In genomic region chr13:114802971-114803370, GRCm38 (mm10) we compare ENCODE assay signal across 23 mouse cellular contexts. TPM values are rescaled to one million over a fixed set of nuclear protein-coding genes. Genes with fewer than 3 reads are reported as not detected.
DNase-seq lines count a peak whose midpoint lies in the region; ATAC-seq and TF ChIP-seq lines count a peak whose summit lies in the region.
"Had no signal": no experiment of that assay in that cellular context is flagged by ENCODE, and none has a peak within 500 bp of the region (broad histone marks: within the 10 kb centered on the region; RNA-seq: fewer than 3 reads in every experiment).

No protein-coding gene starts in this region.

- H3K27ac ChIP-seq in lung, embryonic 14.5 days (ENCODE audit: low read depth), result no peak overlapping the region
- H3K27ac ChIP-seq in intestine, embryonic 15.5 days, result peak overlapping the region; percentile 17; the same call in 1 of the 2 replicates
- peak overlapping the region; percentile 72 for H3K27ac ChIP-seq in intestine, postnatal 0 days (ENCODE audit: low read depth, low read length)
- H3K27ac ChIP-seq in forebrain, embryonic 14.5 days (ENCODE audit: low read depth, low read length), result no peak overlapping the region
- H3K27ac ChIP-seq: embryonic facial prominence, embryonic 12.5 days; embryonic facial prominence, embryonic 15.5 days; forebrain, embryonic 15.5 days; heart, adult 2 months; heart, embryonic 10.5 days; heart, embryonic 13.5 days; hindbrain, embryonic 14.5 days had no signal

- no peaks in the 10 kb centered on the region for H3K4me1 ChIP-seq in lung, embryonic 14.5 days (ENCODE audit: insufficient read depth)
- no peaks in the 10 kb centered on the region for H3K4me1 ChIP-seq in intestine, embryonic 15.5 days (replicated peaks)
- H3K4me1 ChIP-seq in intestine, postnatal 0 days (replicated peaks; ENCODE audit: control insufficient read depth, insufficient read depth, low read length), result no peaks in the 10 kb centered on the region
- no peaks in the 10 kb centered on the region for H3K4me1 ChIP-seq in forebrain, embryonic 14.5 days (ENCODE audit: control insufficient read depth, insufficient read depth, low read length)
- H3K4me1 ChIP-seq: embryonic facial prominence, embryonic 12.5 days; embryonic facial prominence, embryonic 15.5 days; forebrain, embryonic 15.5 days; heart, embryonic 10.5 days; heart, embryonic 13.5 days had no signal

- no peak for TF ChIP-seq CTCF in lung, embryonic 14.5 days (IDR thresholded peaks at IDR 0.05; ENCODE audit: low read depth)
- no peak for TF ChIP-seq CTCF in intestine, postnatal 0 days (IDR thresholded peaks at IDR 0.05; ENCODE audit: low read depth)

- WGBS in lung, embryonic 14.5 days, result 66% methylated on average over 2 of the region's 2 CpGs
- 56% methylated on average over 2 of the region's 2 CpGs for WGBS in intestine, embryonic 15.5 days
- WGBS in intestine, postnatal 0 days, result 25% methylated on average over 2 of the region's 2 CpGs
- WGBS in forebrain, embryonic 14.5 days, result 90% methylated on average over 2 of the region's 2 CpGs

- H3K27me3 ChIP-seq in lung, embryonic 14.5 days (ENCODE audit: insufficient read depth, low read length), result no peaks in the 10 kb centered on the region
- H3K27me3 ChIP-seq in intestine, embryonic 15.5 days (replicated peaks), result no peaks in the 10 kb centered on the region
- H3K27me3 ChIP-seq in intestine, postnatal 0 days (replicated peaks; ENCODE audit: control insufficient read depth, insufficient read depth, low read length), result no peaks in the 10 kb centered on the region
- no peaks in the 10 kb centered on the region for H3K27me3 ChIP-seq in forebrain, embryonic 14.5 days (replicated peaks; ENCODE audit: control insufficient read depth, insufficient read depth, low read length)
- H3K27me3 ChIP-seq: embryonic facial prominence, embryonic 12.5 days; embryonic facial prominence, embryonic 15.5 days; forebrain, embryonic 15.5 days; heart, embryonic 13.5 days had no signal

- no peak overlapping the region for H3K9ac ChIP-seq in lung, embryonic 14.5 days
- no peak overlapping the region for H3K9ac ChIP-seq in intestine, embryonic 15.5 days
- no peak overlapping the region for H3K9ac ChIP-seq in intestine, postnatal 0 days (ENCODE audit: low read depth, low read length)
- H3K9ac ChIP-seq in forebrain, embryonic 14.5 days (ENCODE audit: low read length), result no peak overlapping the region
- H3K9ac ChIP-seq: embryonic facial prominence, embryonic 12.5 days; embryonic facial prominence, embryonic 15.5 days; forebrain, embryonic 15.5 days; heart, embryonic 13.5 days; hindbrain, embryonic 14.5 days had no signal

- ATAC-seq in lung, embryonic 14.5 days (ENCODE audit: insufficient read depth), result no peak
- ATAC-seq in intestine, embryonic 15.5 days, result peak; percentile 94
- ATAC-seq in intestine, postnatal 0 days, result peak; percentile 95
- no peak for ATAC-seq in forebrain, embryonic 14.5 days
- ATAC-seq: CD4-positive, CD25-positive, alpha-beta regulatory T cell, adult 4 months; forebrain, embryonic 15.5 days had no signal

- no peaks in the 10 kb centered on the region for H3K9me3 ChIP-seq in lung, embryonic 14.5 days (ENCODE audit: low read depth, low read length)
- no peaks in the 10 kb centered on the region for H3K9me3 ChIP-seq in intestine, embryonic 15.5 days
- no peaks in the 10 kb centered on the region for H3K9me3 ChIP-seq in intestine, postnatal 0 days (ENCODE audit: control insufficient read depth)
- no peaks in the 10 kb centered on the region for H3K9me3 ChIP-seq in forebrain, embryonic 14.5 days (replicated peaks; ENCODE audit: control insufficient read depth, low read length)
- H3K9me3 ChIP-seq: embryonic facial prominence, embryonic 12.5 days; embryonic facial prominence, embryonic 15.5 days; forebrain, embryonic 15.5 days; heart, embryonic 10.5 days; heart, embryonic 13.5 days had no signal

- H3K36me3 ChIP-seq in lung, embryonic 14.5 days (ENCODE audit: insufficient read depth), result no peaks in the 10 kb centered on the region
- no peaks in the 10 kb centered on the region for H3K36me3 ChIP-seq in intestine, embryonic 15.5 days
- no peaks in the 10 kb centered on the region for H3K36me3 ChIP-seq in intestine, postnatal 0 days (ENCODE audit: control insufficient read depth, insufficient read depth)
- no peaks in the 10 kb centered on the region for H3K36me3 ChIP-seq in forebrain, embryonic 14.5 days (ENCODE audit: control insufficient read depth, insufficient read depth, low read length)
- H3K36me3 ChIP-seq: embryonic facial prominence, embryonic 12.5 days; embryonic facial prominence, embryonic 15.5 days; forebrain, embryonic 15.5 days; heart, embryonic 10.5 days; heart, embryonic 13.5 days had no signal

- no peak overlapping the region for H3K4me2 ChIP-seq in lung, embryonic 14.5 days
- no peak overlapping the region for H3K4me2 ChIP-seq in intestine, embryonic 15.5 days (replicated peaks)
- H3K4me2 ChIP-seq in intestine, postnatal 0 days (replicated peaks; ENCODE audit: low read depth), result peak overlapping the region; percentile 30; the same call in 1 of the 2 replicates
- H3K4me2 ChIP-seq in forebrain, embryonic 14.5 days (ENCODE audit: low read length), result no peak overlapping the region
- H3K4me2 ChIP-seq: embryonic facial prominence, embryonic 12.5 days; embryonic facial prominence, embryonic 15.5 days; forebrain, embryonic 15.5 days; heart, embryonic 13.5 days; hindbrain, embryonic 14.5 days had no signal

- no peak overlapping the region for H3K4me3 ChIP-seq in lung, embryonic 14.5 days (ENCODE audit: low read depth, low read length)
- no peak overlapping the region for H3K4me3 ChIP-seq in intestine, embryonic 15.5 days (replicated peaks)
- H3K4me3 ChIP-seq in intestine, postnatal 0 days (ENCODE audit: low read depth, low read length), result no peak overlapping the region
- no peak overlapping the region for H3K4me3 ChIP-seq in forebrain, embryonic 14.5 days (ENCODE audit: low read depth, low read length)
- H3K4me3 ChIP-seq: embryonic facial prominence, embryonic 12.5 days; embryonic facial prominence, embryonic 15.5 days; forebrain, embryonic 15.5 days; heart, adult 2 months; heart, embryonic 10.5 days; heart, embryonic 13.5 days had no signal

- peak; percentile 24 for DNase-seq in lung, embryonic 14.5 days
- DNase-seq in lung, postnatal 10 days, result no peak
- no peak for DNase-seq in kidney, adult 9 months
- DNase-seq in forebrain, embryonic 14.5 days (ENCODE audit: low spot score), result no peak
- DNase-seq: adrenal gland, adult 2 months; adrenal gland, postnatal 14 days; cerebellum, adult 11 months; cerebellum, adult 2 months; cerebellum, adult 9-11 months; cerebellum, postnatal 25 days; gastrocnemius, postnatal 36 days; heart, adult 2 months; heart, postnatal 14 days; heart, postnatal 4 days had no signal

RNA-seq across cellular contexts. Expression of gene Mocs2, which starts 15.1 kb away (rescaled TPM):
- polyA plus RNA-seq in lung, embryonic 14.5 days (2014; fragmentation: Nextera tagmentation; extraction: Ambion mirVana), result 81.4 and 89.7 TPM in 2 replicates
- polyA plus RNA-seq in intestine, embryonic 15.5 days (2015; fragmentation: Nextera tagmentation; extraction: Ambion mirVana), result 104 TPM in 2 replicates
- polyA plus RNA-seq in intestine, postnatal 0 days (2015; fragmentation: Nextera tagmentation; extraction: Ambion mirVana), result 215 and 221 TPM in 2 replicates
- 120 and 129 TPM in 2 replicates for polyA plus RNA-seq in forebrain, embryonic 14.5 days (2014; fragmentation: Nextera tagmentation; extraction: Ambion mirVana)

Comparison
In these comparisons a context has a peak if more than half of its experiments do, and no peak if none do; other contexts are left out.
1. ATAC-seq: peak in intestine, embryonic 15.5 days (single experiment) and intestine, postnatal 0 days (single experiment); none in lung, embryonic 14.5 days (single experiment) and forebrain, embryonic 14.5 days (single experiment).
2. H3K27ac ChIP-seq: peak in intestine, embryonic 15.5 days (single experiment) and intestine, postnatal 0 days (single experiment); none in lung, embryonic 14.5 days (single experiment) and forebrain, embryonic 14.5 days (single experiment).